Mouse (Mus musculus) inflammation-experienced regulatory T-cells, adult 6 months (primary cell): ENCODE measurements at regions not wholly inside any gene's neighbourhood (a gene's known extent, or its start where the extent isn't known, plus 50 kb on each side); places are given as distances from the start of the nearest gene placed in this dataset.

Source experiments
- ATAC-seq: one replicate; pipeline ENCODE4 v1.8.0; 2017

DNA sequence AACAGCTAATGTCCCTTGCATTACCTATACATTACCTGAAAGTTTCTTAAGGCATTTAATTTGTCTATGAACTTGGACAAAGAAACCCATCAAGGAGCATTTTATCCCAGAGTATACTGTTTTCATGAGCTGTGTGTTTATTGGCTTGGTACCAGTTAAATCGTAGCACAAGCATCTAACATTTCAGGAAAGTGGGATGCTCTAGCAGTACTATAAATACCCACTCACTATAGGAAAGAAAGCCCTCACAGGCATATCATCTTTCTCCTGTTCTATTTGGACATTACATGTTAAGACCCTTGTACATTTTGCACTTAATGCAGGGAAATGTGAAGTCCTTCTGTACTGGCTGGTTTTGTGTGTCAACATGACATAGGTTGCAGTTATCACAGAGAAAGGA, 163.9 kb downstream of the Ptprc start:
- no peak for ATAC-seq

DNA sequence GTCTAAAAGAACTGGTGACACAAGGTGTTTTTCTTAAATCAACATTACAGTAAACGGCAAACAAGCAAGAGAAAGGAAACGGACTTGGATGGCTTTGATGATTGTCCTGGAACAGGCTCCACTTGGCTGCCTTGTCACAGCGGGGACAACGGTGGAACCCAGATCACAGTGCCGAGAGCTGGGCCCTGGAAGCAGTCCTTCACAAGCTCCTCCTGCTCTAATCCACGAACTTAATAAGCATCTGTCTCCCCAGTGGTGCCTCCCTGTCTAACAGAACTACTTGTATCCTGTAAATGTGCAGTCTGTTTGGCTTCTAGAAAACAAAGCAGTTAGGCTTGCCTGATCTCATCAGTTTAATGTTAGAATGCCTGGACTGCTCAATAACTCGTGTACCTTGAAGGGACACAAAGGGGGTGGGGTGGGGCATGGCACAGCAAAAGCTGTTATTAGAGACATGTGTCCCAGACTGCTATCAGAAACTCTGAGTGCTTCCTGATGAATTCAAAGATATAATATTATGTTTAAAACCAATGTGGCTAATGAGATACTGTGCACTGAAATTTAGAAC, 164.5 kb downstream of the Ptprc start:
- ATAC-seq = no peak

DNA sequence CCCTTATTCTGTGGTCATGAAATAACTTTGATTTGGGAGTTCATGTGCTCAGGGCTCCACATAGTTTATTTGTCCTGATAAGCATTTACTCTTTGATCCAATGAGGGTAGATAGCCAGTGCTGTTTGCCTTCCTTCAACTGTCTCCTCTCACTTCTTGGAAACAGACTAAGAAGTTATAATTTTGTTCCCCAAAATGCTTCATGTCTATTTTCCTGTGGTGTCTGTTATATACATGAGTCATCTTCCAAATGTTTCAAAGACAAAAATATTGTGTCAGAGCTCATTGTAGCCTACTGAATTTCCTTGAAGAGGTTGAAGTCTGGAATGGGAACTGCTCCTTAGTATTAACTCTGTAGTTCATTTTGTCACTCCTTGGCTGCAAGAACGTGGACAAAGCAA, 168.7 kb downstream of the Ptprc start:
- ATAC-seq = no peak

DNA sequence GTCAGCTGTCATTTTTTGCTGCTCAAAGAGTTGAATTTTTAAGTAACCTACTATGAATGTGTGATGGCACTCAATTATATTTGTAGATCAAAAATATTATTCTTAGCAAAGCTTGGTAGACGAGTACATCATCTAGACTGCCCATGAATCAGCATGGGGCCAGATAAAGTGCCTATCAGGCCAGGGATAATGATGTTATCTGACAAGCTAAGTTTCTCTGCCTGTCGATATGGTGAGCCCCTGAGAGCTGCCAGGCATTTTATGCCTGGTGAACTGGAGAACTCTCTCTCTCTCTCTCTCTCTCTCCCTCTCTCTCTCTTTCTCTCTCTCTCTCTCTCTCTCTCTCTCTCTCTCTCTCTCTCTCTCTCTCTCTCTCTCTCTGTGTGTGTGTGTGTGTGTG, 171.2 kb downstream of the Ptprc start:
- no peak for ATAC-seq

DNA sequence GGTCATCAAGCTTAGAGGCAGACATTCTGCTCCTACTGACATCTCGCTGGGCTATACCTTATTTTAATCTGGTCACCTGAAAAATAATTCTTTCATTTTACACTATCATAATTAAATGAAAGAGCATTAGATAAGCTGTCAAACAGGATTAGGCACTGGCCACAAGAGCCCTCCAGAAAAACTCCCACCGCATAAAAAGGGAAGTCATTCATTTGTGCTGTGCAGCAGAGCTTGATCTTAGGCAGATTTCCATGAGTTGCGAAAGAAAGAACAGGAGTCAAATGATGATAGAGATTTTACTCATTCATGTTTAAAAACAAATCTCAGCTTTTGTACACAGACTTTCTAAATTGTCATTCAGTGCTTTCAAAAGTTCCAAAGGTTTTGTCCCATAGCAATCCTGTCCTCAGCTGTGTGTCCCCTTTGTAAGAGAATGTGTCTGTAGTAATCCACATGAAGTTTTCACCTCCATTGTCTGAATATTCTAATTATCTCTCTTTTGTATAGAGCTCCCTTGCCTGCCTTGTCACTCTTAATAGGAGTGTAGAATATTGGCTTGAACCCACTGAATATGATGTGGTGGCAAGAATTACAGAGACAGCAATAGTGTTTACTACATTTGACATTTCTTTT, 176.1 kb downstream of the Ptprc start:
- no peak for ATAC-seq

DNA sequence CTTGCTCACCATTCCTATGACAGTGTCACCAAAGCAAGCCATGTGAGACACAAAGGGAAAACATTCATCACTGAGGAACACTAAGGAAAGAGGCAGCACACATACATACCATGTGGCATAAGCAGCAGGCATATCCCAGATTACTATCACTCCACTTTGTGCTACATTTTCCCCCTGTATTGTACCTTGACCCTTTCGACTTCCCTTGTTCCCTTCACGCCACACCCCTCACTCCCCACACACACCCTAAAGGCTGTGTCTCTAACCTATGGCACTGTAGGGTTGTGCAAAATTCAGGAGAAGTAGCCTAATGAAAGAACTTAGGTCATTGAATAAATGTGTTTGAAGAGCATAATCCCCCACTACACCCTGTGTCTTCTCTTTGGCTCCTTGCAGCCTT, 179.5 kb downstream of the Ptprc start:
- no peak for ATAC-seq

DNA sequence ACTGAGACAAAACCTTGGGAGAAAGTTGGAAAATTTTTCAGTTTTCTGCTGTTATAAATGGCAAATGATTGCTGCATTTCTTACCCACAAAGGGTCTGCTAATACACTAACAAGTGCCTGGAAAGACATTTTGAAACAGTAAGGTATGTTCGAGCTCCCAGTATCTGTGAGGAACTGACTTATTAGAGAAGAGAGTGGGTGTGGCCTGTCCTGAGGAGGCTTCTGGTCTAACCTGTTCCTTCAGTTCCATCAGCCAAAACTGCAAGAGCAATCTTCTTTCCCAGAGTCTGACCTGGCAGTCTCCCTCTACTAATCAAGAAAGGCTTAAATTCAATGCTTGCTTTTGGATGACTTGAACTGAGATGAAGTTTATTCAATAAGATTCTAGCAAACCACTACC, 183.6 kb downstream of the Ptprc start:
- no peak for ATAC-seq

DNA sequence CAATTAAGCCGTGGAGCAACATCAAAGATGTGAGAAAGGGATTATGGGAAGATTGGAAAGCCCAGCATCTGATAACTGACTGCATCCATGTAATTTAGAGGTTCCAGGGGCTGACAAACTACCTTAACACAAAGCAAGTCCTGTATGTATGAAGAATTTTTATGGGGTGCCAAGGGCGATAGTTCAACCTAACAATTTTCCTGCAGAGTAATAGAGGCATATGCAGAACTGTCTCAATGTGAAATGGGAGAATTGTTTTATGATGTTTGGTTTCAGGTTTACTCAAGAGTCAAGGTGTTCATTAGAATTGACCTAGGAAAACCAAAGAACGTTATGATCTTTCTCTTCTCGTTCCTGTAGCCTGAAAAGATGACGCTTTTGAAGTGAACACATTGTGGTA, 184.1 kb downstream of the Ptprc start:
- ATAC-seq = no peak

DNA sequence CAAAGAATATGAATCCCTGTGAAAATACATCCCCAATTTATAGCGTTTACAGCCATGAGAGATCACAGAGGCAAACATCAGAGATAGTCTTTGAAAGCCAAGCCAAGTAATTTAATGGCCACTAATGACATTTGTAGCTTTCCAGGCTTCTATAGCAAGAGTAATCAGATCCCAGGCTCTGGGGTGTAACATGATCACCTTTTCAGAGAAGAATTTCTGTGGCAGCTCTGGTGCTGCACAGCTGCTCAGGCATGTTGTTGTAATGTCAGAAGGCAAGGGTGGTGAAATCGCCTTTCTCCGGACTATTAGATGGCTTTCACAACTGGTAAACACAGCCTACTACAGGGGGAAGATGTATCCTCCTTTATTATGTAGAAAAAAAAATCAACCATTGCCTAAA, 202.1 kb downstream of the Ptprc start:
- ATAC-seq = no peak

DNA sequence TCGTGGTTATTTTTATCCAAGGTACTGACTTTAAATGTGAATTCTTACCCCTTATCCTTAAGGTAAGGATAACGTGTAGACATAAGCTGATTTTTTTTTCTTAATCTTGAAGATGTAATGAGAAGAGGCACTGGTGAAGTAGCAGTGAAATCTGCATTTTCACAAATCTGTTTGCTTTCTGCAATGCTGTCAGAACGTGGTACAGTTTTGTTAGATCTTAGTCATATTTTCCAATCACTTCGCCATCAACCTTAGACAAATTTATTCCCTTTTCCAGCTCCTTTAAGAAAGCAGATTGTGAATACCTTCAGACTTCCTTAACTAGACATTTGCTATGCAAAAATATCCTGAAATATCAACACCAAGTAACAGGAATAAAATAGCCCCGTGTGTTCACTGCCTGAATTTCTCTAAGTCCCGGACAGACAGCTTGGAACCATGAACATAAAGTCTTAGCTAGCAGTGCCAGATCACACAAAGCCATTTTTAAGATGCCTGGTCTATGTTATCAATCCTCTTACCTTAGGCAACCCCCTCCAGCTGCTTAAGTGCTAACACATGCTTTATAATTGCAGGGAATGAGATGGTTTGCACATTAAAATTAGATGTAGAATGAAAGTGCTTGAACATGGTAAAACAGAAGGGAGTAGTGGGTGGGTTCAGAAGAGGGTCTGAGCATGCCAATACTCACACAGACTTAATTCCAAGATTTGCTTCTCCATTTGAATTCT, 202.7 kb downstream of the Ptprc start:
- no peak for ATAC-seq

DNA sequence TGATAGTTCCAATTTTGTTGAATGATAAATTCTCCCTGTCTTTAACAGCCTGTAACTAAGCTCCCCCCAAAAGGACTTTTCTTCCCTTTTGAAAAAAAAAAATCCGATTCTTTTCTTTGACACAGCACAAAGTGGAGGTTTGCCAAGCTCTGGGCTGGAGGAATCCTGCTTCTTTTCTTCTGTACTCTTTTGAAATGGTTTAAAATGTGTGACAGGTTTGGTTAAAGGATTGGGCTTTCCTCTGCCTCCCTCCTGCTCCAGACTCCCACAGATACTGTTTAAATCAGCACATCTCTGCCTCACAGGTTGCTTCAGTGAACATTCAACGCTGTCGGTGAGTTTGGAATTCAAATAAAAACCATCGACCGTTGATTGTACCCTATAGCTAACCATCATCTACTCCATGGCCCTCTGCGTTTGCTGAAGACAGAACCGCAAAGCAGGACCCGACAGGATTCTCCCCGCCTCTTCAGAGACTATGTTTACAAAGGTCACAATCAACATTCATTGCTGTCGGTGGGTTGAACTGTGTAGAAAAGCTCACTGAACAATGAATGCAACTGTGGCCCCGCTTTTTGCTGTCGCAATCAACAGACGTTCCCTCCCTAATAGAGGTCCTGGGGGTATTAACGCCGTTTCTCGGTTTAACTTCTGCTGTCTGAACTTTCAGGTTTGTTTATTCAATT, 209.2 kb downstream of the Ptprc start:
- ATAC-seq = no peak

DNA sequence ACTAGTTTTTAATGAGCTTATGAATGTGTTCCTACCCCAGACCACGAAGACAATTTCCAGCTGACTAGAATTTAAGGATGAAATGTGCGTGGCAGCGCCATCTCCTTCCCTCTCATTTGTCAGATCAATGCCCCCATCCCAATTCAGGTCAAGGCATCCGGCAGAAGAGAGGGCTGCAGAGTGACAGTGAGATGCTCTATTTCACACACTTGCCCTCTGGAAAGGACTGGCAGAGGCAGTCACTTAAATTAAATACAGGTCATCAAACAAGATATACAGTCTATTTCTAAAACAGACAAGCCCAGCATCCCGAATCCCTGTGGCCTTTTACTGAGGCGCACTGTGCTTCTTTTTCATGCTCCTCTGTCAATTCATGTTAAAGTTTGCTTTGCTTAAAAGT, 211.9 kb downstream of the Ptprc start:
- no peak for ATAC-seq

DNA sequence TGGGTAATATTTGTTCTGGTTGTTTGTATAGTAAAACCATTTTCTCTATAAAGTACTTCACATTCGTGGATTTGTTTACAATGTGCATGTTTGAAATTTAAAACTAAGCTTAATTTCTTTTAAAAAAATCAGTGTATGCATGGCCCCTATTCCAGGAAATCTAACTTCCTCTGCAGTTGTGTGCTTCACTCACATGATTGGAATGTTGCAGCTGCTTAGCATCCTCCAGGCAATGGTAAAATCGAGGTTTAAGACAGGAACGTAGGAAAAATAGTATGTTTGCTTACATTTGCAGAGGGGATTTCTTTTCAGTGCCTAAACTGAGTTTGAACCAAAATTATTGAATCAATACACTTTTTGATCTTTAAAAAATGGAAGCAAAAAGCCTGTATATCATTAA, 217.5 kb downstream of the Ptprc start:
- ATAC-seq = no peak

DNA sequence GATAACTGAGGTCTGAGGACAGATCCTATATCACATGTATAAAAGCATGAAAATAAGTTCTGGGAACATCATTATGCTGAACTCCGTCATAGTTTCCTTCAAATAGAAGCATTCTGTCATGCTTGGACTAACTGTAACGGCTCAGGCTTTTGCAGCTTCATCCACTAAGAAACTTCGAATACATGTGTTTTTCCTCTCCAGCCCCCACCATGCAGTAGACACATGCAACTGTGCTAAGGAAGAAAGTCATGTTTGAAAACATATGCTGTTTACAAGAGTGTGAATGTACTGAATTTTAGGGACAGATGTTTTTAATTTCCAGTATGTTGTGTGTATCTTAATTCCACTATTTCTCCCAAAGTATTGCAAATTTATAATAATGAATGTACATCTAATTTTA, 219.5 kb downstream of the Ptprc start:
- no peak for ATAC-seq

DNA sequence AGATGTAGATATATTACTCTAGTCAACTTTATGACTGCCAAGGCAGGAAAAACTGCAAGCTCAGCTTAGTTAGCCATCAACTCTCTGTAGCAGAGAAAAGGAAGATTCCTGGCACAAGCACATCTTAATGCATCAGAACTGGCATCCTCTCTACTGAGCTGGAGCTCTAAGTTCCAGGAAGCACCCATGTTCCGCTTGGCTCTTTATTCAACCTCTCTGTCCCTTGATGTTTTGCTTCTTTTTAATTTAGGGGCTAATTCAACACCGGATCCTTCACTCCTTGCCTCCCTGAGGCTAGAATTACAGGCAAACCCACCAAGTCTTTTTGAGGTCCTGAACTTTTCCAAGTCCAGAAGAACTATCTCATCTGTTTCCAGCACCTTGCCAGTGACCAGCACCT, 220.4 kb downstream of the Ptprc start:
- no peak for ATAC-seq

DNA sequence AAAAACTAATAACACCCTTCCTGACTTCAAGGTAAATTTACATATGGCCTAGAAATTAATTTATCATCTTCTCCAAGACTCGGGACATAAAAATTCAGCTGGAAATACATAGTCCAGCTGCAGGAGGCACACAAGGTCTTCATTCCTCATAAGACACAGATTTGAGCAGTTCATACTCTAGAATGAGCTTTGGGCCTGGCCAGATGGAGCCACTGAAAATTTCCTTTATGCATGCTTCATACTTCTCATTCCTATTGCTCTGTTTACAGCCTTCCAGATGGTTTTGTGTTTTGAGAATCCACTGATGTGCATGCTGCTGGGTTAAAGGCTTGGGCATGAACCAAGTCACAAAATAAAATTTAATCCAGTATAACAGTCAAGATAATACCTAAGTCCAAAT, 222.1 kb downstream of the Ptprc start:
- no peak for ATAC-seq

DNA sequence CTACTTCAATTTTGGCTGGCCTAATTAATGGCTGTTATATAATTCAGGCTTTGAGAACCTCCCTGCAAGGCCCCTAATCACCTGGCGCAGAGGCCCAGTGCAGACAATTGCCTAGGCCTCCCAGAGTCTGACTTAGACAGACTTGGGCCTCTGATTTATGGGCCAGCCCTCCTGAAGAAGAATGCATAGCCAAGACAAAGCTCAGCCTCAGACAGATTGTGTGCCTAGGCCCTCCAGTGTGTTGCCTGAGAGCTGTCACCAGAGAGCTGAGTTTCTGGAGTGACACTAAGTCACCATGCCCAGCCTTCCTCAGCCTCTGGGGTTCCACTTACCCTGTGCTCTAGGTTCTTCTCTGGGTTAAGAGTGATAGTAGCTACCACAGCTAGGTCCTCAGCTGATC, 222.7 kb downstream of the Ptprc start:
- ATAC-seq = no peak

DNA sequence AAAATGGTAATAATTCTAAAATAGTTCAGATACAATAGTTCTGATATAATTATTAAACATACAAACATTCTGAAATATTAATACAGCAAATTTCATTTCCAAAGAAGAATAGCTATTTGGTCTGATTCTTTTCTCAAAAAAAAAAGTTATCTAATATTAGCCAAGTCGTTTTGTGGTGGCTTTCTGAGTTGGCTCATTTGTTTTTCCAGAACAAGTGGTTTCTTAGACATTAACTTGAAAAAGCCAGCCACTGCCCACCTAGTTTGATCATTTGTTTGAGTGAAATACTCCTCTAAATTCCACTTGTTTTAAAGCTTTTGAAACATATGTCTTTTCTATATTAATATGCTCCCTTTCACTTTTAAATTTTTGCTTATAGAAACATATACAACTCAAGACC, 227.6 kb downstream of the Ptprc start:
- ATAC-seq = no peak

DNA sequence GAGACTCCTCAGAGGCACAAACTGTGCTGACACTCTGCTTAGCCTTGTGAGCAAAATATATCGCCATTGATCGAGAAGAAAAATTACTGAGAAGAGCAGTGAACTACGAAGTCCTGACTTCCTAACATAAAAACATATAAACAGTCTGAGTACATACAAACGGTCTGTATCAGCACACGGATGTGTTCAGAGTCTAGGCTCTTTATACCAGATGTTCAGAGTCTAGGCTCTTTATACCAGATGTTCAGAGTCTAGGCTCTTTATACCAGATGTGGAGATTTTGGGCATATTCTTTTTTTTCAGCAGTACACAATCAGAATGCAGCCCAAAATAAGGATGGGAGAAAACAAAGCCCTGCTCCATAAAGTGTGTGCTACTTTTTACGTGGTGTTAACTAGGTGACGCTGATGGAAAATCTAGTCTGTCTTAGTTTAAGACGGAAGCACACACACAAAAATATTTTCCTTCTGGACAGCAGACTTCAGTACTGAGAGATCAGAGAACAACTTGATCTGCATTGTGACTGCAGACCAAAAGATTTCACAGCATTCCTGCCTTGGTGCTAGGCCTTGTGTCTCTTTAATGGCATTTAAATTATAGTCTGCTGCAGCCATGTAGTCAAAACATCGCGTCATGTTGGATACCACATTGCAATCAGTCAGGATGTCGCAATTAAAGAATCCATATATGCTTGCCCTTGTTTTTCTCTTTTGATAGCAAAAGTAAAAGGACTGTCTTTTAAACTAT, 233.6 kb downstream of the Ptprc start:
- no peak for ATAC-seq

DNA sequence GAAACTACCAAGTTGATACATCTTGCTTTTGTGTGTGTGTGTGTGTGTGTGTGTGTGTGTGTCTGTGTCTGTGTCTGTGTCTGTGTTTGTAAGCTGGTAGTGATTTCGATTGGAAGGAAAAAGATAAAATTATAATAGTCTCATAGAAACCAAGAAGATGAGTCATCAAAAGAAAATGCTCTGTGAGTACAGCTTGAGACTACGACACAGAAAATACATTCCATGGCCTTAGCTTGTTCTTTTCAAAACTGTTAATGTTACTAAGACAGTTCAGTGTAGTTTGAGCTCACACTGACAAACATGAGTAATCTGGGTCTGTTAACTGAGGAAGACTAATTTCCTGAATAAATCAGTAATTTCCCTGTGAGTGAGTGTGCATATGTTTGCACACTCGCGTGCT, 239.8 kb downstream of the Ptprc start:
- no peak for ATAC-seq

DNA sequence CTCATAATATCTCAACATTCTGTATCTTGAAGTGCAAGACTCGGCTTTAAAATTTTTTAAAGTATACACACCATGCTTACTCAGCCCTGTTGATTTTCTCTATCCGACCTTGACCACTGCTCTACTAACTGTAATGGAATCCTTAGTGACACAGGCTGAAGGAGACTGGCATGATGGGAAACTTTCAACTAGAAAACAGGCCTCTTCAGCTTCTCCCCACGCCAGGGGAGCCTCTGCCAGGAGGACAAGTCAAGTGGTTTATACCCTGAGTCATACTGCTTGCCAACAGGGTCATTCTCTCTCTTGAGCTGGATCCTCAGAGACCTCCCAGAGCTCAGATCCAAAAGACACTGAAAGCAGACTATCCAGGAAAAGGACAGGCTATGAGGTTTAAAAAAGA, 245.7 kb downstream of the Ptprc start:
- no peak for ATAC-seq

DNA sequence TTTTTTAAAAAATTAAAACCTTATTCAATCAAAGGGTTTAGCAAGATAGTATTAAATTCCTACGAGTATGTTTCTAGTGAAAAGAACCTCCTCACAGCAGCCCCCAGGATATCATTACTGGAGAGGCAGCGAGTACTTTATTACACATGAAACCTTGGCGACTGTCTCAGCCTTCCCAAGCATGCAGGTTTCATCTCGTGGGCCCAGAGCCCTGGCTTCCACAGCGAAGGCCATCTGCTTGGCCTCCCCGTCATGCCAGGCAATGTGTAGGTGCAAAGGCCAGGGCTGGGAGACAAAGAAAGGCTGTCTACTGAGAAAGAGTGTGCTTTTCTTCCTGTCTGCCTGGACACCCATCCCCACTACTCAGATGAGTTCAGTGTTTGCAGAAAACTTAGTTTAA, 247.0 kb downstream of the Ptprc start:
- ATAC-seq = no peak

DNA sequence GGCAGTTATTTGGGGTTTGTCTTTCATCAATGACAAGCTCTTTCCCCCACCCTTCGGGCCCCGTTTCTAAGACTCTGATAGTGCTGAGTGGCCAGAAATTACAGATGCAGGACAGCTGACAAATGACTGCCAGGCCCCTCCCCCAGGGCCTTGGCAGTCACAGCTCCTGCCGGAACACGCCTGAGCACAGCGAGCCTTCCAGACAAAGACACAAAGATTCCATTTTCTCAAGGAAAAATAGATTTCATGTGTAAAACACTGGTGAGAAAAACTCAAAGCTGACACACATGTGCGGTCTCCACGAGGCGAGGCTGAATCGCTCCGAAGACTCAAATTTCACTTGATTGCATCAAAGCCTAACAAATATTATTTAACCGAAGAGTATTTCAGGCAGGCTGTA, 247.6 kb downstream of the Ptprc start:
- no peak for ATAC-seq
